Comparison of ENCODE assay signal across 15 mouse cellular contexts in genomic region chr13:101915948-101916594, GRCm38 (mm10).
DNase-seq lines count a peak whose midpoint lies in the region; ATAC-seq and TF ChIP-seq lines count a peak whose summit lies in the region.
"Had no signal": no experiment of that assay in that cellular context is flagged by ENCODE, and none has a peak within 500 bp of the region (broad histone marks: within the 10 kb centered on the region; RNA-seq: fewer than 3 reads in every experiment).

No protein-coding gene starts in this region.

- H3K27ac ChIP-seq in lung, embryonic 15.5 days = peak overlapping the region; percentile 21; the same call in 1 of the 2 replicates
- no peak overlapping the region for H3K27ac ChIP-seq in liver, embryonic 13.5 days
- H3K27ac ChIP-seq in hindbrain, postnatal 0 days = no peak overlapping the region
- H3K27ac ChIP-seq: hindbrain, embryonic 15.5 days; limb, embryonic 13.5 days; midbrain, embryonic 15.5 days had no signal

- intact Hi-C loops in heart, postnatal 14 days (cut with DNase I) = loop anchor here (10.0 kb wide), 1 partner anchor 181 kb away; no protein-coding TSS in a partner anchor

- H3K4me3 ChIP-seq in lung, embryonic 15.5 days = no peak overlapping the region
- H3K4me3 ChIP-seq in liver, embryonic 13.5 days (replicated peaks) = no peak overlapping the region
- no peak overlapping the region for H3K4me3 ChIP-seq in hindbrain, postnatal 0 days (ENCODE audit: low read length)
- H3K4me3 ChIP-seq: hindbrain, embryonic 15.5 days; limb, embryonic 13.5 days; midbrain, embryonic 15.5 days had no signal

- H3K4me2 ChIP-seq in lung, embryonic 15.5 days = no peak overlapping the region
- no peak overlapping the region for H3K4me2 ChIP-seq in liver, embryonic 13.5 days
- H3K4me2 ChIP-seq in hindbrain, postnatal 0 days (ENCODE audit: low read depth, low read length) = no peak overlapping the region
- H3K4me2 ChIP-seq: hindbrain, embryonic 15.5 days; limb, embryonic 13.5 days; midbrain, embryonic 15.5 days had no signal

- TF ChIP-seq CTCF in hindbrain, postnatal 0 days (IDR thresholded peaks at IDR 0.05; ENCODE audit: low read depth) = no peak

- H3K27me3 ChIP-seq in lung, embryonic 15.5 days = no peaks in the 10 kb centered on the region
- no peaks in the 10 kb centered on the region for H3K27me3 ChIP-seq in liver, embryonic 13.5 days
- no peaks in the 10 kb centered on the region for H3K27me3 ChIP-seq in hindbrain, postnatal 0 days (ENCODE audit: insufficient read depth, low read length)
- H3K27me3 ChIP-seq: hindbrain, embryonic 15.5 days; midbrain, embryonic 15.5 days had no signal

- WGBS in lung, embryonic 15.5 days = 37% methylated on average over 6 of the region's 6 CpGs
- 46% methylated on average over 6 of the region's 6 CpGs for WGBS in liver, embryonic 13.5 days (ENCODE audit: insufficient replicate concordance)
- 74% methylated on average over 6 of the region's 6 CpGs for WGBS in hindbrain, postnatal 0 days

- ATAC-seq in lung, embryonic 15.5 days (ENCODE audit: borderline replicate concordance, extremely low read depth, low FRiP score, low TSS enrichment) = no peak
- peak; percentile 69 for ATAC-seq in liver, embryonic 13.5 days (ENCODE audit: low read depth)
- no peak for ATAC-seq in hindbrain, postnatal 0 days
- ATAC-seq: activated CD4-positive, CD25-positive, alpha-beta regulatory T cell, adult 4 months; midbrain, embryonic 15.5 days had no signal

- H3K9ac ChIP-seq in lung, embryonic 15.5 days = no peak overlapping the region
- no peak overlapping the region for H3K9ac ChIP-seq in liver, embryonic 13.5 days
- no peak overlapping the region for H3K9ac ChIP-seq in hindbrain, postnatal 0 days (replicated peaks; ENCODE audit: low read length)
- H3K9ac ChIP-seq: hindbrain, embryonic 15.5 days; limb, embryonic 13.5 days; midbrain, embryonic 15.5 days had no signal

- H3K36me3 ChIP-seq in lung, embryonic 15.5 days = no peaks in the 10 kb centered on the region
- no peaks in the 10 kb centered on the region for H3K36me3 ChIP-seq in liver, embryonic 13.5 days
- no peaks in the 10 kb centered on the region for H3K36me3 ChIP-seq in hindbrain, postnatal 0 days (ENCODE audit: insufficient read depth, low read length)
- H3K36me3 ChIP-seq: hindbrain, embryonic 15.5 days; limb, embryonic 13.5 days; midbrain, embryonic 15.5 days had no signal

- no peaks in the 10 kb centered on the region for H3K9me3 ChIP-seq in lung, embryonic 15.5 days
- H3K9me3 ChIP-seq in liver, embryonic 13.5 days (replicated peaks) = no peaks in the 10 kb centered on the region
- H3K9me3 ChIP-seq in hindbrain, postnatal 0 days (ENCODE audit: low read length) = no peaks in the 10 kb centered on the region
- H3K9me3 ChIP-seq: hindbrain, embryonic 15.5 days; limb, embryonic 13.5 days; midbrain, embryonic 15.5 days had no signal

- H3K4me1 ChIP-seq in lung, embryonic 15.5 days = peaks cover 31% of the 10 kb centered on the region
- peaks cover 19% of the 10 kb centered on the region for H3K4me1 ChIP-seq in liver, embryonic 13.5 days (replicated peaks)
- H3K4me1 ChIP-seq in hindbrain, postnatal 0 days (ENCODE audit: insufficient read depth, low read length) = no peaks in the 10 kb centered on the region
- H3K4me1 ChIP-seq: midbrain, embryonic 15.5 days had no signal

- peak; percentile 93 for DNase-seq in heart, adult 11 months
- DNase-seq in heart, postnatal 14 days = no peak
- DNase-seq in lung, adult 18-20 months = no peak
- no peak for DNase-seq in liver, embryonic 13.5 days
- DNase-seq in yolk sac, embryonic 10.5 days (ENCODE audit: low spot score) = peak; percentile 54
- no peak for DNase-seq in urinary bladder, adult 2 months (ENCODE audit: low spot score)
- DNase-seq in hindbrain, postnatal 0 days (ENCODE audit: low spot score) = no peak
- DNase-seq: B cell, adult 2 months; cerebellum, postnatal 14 days; layer of hippocampus, postnatal 36 days had no signal

Comparison
In these comparisons a context has a peak if more than half of its experiments do, and no peak if none do; other contexts are left out.
1. DNase-seq: peak in heart, adult 11 months (single experiment) and yolk sac, embryonic 10.5 days (single experiment); none in heart, postnatal 14 days (0 of 2), lung, adult 18-20 months (0 of 2), liver, embryonic 13.5 days (single experiment), urinary bladder, adult 2 months (single experiment) and hindbrain, postnatal 0 days (single experiment).